Comparison of ENCODE assay signal across 9 mouse cellular contexts in the genomic region with DNA sequence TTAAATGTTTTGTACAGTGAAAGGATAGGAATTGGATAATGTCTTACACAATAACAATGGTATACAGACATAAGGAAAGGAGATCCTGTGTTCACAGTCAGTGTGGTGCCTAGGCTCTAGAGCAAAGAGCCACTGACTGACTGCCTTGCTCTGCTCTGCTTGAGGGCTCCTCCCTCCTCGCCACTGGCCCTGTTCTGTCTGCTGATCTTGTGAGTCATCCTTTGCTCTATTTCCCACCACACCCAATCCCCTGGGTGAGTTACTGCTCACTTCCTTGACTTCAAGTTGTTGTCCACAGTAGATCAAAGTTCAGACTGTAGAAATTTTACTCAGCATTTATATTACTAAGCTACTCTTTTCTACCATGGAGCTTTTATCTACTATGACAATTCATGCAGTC.
DNase-seq lines count a peak whose midpoint lies in the region; ATAC-seq and TF ChIP-seq lines count a peak whose summit lies in the region.
"Had no signal": no experiment of that assay in that cellular context is flagged by ENCODE, and none has a peak within 500 bp of the region (broad histone marks: within the 10 kb centered on the region; RNA-seq: fewer than 3 reads in every experiment).

No protein-coding gene starts in this region.

- H3K27me3 ChIP-seq in lung, postnatal 0 days (replicated peaks; ENCODE audit: insufficient read depth, low read length), result no peaks in the 10 kb centered on the region
- peaks cover 90% of the 10 kb centered on the region for H3K27me3 ChIP-seq in forebrain, embryonic 10.5 days (ENCODE audit: poor library complexity, severe bottlenecking)

- intact Hi-C loops in heart, postnatal 10 days (cut with DNase I), result no loop called here

- no peaks in the 10 kb centered on the region for H3K36me3 ChIP-seq in lung, postnatal 0 days (ENCODE audit: insufficient read depth, low read length)
- no peaks in the 10 kb centered on the region for H3K36me3 ChIP-seq in forebrain, embryonic 10.5 days (replicated peaks)
- H3K36me3 ChIP-seq: limb, embryonic 15.5 days had no signal

- WGBS in lung, postnatal 0 days, result 35% methylated on average over 1 of the region's 1 CpGs
- 77% methylated on average over 1 of the region's 1 CpGs for WGBS in forebrain, embryonic 10.5 days

- no peak for TF ChIP-seq CTCF in lung, postnatal 0 days (IDR thresholded peaks at IDR 0.05)

- ATAC-seq in lung, postnatal 0 days, result peak; percentile 92

- peak; percentile 39; the same call in 1 of the 2 replicates for TF ChIP-seq EP300 in lung, postnatal 0 days (IDR thresholded peaks at IDR 0.05)

- H3K9me3 ChIP-seq in lung, postnatal 0 days (ENCODE audit: low read length), result no peaks in the 10 kb centered on the region
- no peaks in the 10 kb centered on the region for H3K9me3 ChIP-seq in forebrain, embryonic 10.5 days
- H3K9me3 ChIP-seq: limb, embryonic 15.5 days had no signal

- H3K9ac ChIP-seq in lung, postnatal 0 days (replicated peaks; ENCODE audit: low read depth), result no peak overlapping the region
- H3K9ac ChIP-seq: limb, embryonic 15.5 days had no signal

- no peak overlapping the region for H3K4me2 ChIP-seq in lung, postnatal 0 days (replicated peaks; ENCODE audit: low read depth, low read length)
- H3K4me2 ChIP-seq: limb, embryonic 15.5 days had no signal

- H3K4me3 ChIP-seq in lung, postnatal 0 days (ENCODE audit: low read depth, low read length), result no peak overlapping the region
- no peak overlapping the region for H3K4me3 ChIP-seq in forebrain, embryonic 10.5 days
- H3K4me3 ChIP-seq: limb, embryonic 15.5 days had no signal

- no peaks in the 10 kb centered on the region for H3K4me1 ChIP-seq in lung, postnatal 0 days (ENCODE audit: insufficient read depth, low read depth, low read length)
- H3K4me1 ChIP-seq in forebrain, embryonic 10.5 days, result no peaks in the 10 kb centered on the region
- H3K4me1 ChIP-seq: limb, embryonic 15.5 days had no signal

- no peak overlapping the region for H3K27ac ChIP-seq in lung, postnatal 0 days (ENCODE audit: low read length)
- H3K27ac ChIP-seq in forebrain, embryonic 10.5 days, result no peak overlapping the region
- H3K27ac ChIP-seq: limb, embryonic 15.5 days had no signal

- DNase-seq in B cell, adult 2 months, result peak; percentile 78 to 87
- peak; percentile 6 for DNase-seq in ZHBTc4 (ENCODE audit: low read depth, low spot score)
- DNase-seq in heart, postnatal 10 days, result peak; percentile 63 to 72
- DNase-seq in lung, postnatal 0 days (ENCODE audit: low spot score), result peak; percentile 65
- DNase-seq in retina, embryonic 14.5 days (ENCODE audit: low spot score), result no peak
- DNase-seq in cerebellum, postnatal 14 days, result no peak
- DNase-seq in layer of hippocampus, postnatal 14 days (ENCODE audit: low spot score in 2 of 2), result no peak
- no peak for DNase-seq in forebrain, embryonic 10.5 days (ENCODE audit: extremely low spot score, low spot score)

Comparison
In these comparisons a context has a peak if more than half of its experiments do, and no peak if none do; other contexts are left out.
1. DNase-seq: peak in B cell, adult 2 months (2 of 2), ZHBTc4 (single experiment), heart, postnatal 10 days (2 of 2) and lung, postnatal 0 days (single experiment); none in retina, embryonic 14.5 days (single experiment), cerebellum, postnatal 14 days (0 of 2), layer of hippocampus, postnatal 14 days (0 of 2) and forebrain, embryonic 10.5 days (single experiment).